In genomic region chr5:119304721-119305120, GRCm38 (mm10) we compare ENCODE assay signal across 21 mouse cellular contexts.
DNase-seq lines count a peak whose midpoint lies in the region; ATAC-seq and TF ChIP-seq lines count a peak whose summit lies in the region.
"Had no signal": no experiment of that assay in that cellular context is flagged by ENCODE, and none has a peak within 500 bp of the region (broad histone marks: within the 10 kb centered on the region; RNA-seq: fewer than 3 reads in every experiment).

No protein-coding gene starts in this region.

- DNase-seq in gastrocnemius, postnatal 14 days, result peak; percentile 33
- no peak for DNase-seq in gastrocnemius, postnatal 10 days
- DNase-seq in 3T3-L1 (ENCODE audit: low read depth, low spot score), result peak; percentile 37
- DNase-seq in ES-E14 (ENCODE audit: low read depth, low spot score), result no peak
- DNase-seq in ZHBTc4 (ENCODE audit: low read depth, low spot score), result peak; percentile 70
- DNase-seq in layer of hippocampus, adult 9-11 months, result no peak
- DNase-seq: adrenal gland, postnatal 10 days; adrenal gland, postnatal 36 days; cerebellum, adult 18-20 months; cerebellum, adult 9-10 months; cerebellum, postnatal 14 days; heart, adult 11 months had no signal

- peaks cover 5 to 8% of the 10 kb centered on the region in 2 experiments for H3K4me1 ChIP-seq in ES-E14 (ENCODE audit: control insufficient read depth in 2 of 2, insufficient read depth in 2 of 2, low read length in 2 of 2, poor library complexity in 1 of 2)

- no peaks in the 10 kb centered on the region for H3K36me3 ChIP-seq in ES-E14 (ENCODE audit: control insufficient read depth, insufficient read depth, low read length, poor library complexity, severe bottlenecking)
- H3K36me3 ChIP-seq: embryonic facial prominence, embryonic 13.5 days; forebrain, embryonic 12.5 days; forebrain, embryonic 15.5 days; G1E; hindbrain, embryonic 12.5 days; hindbrain, embryonic 15.5 days had no signal

- in situ Hi-C loops in ES-E14 (cut with MboI; ENCODE audit: low sequenced_read_pairs in 2 of 2, unreplicated experiment in 2 of 2), result loop anchor here in 1 of 2 experiments (10.0 kb wide), 1 partner anchor 390 kb away; no protein-coding TSS in a partner anchor

- H3K9me3 ChIP-seq in ES-E14 (ENCODE audit: control insufficient read depth, insufficient read depth, low read depth, low read length), result no peaks in the 10 kb centered on the region
- H3K9me3 ChIP-seq: embryonic facial prominence, embryonic 13.5 days; forebrain, embryonic 12.5 days; forebrain, embryonic 15.5 days; hindbrain, embryonic 12.5 days; hindbrain, embryonic 15.5 days had no signal

- no peak overlapping the region for H3K4me3 ChIP-seq in ES-E14 (ENCODE audit: insufficient read depth in 1 of 2, low read depth in 1 of 2, low read length in 2 of 2, poor library complexity in 1 of 2, severe bottlenecking in 1 of 2)
- H3K4me3 ChIP-seq: embryonic facial prominence, embryonic 13.5 days; erythroblast, embryonic 14.5 days; forebrain, embryonic 12.5 days; forebrain, embryonic 15.5 days; hindbrain, embryonic 12.5 days; hindbrain, embryonic 15.5 days had no signal

- no peak overlapping the region for H3K9ac ChIP-seq in ES-E14 (ENCODE audit: insufficient read depth, low read depth, low read length, poor library complexity, severe bottlenecking)
- H3K9ac ChIP-seq: embryonic facial prominence, embryonic 13.5 days; forebrain, embryonic 12.5 days; forebrain, embryonic 15.5 days; hindbrain, embryonic 12.5 days; hindbrain, embryonic 15.5 days had no signal

- intact Hi-C loops in gastrocnemius, postnatal 14 days (cut with DNase I; ENCODE audit: low total_unique reads), result no loop called here

- H3K27ac ChIP-seq in ES-E14 (ENCODE audit: insufficient read depth, low read depth, low read length, poor library complexity, severe bottlenecking), result no peak overlapping the region
- H3K27ac ChIP-seq: embryonic facial prominence, embryonic 13.5 days; forebrain, embryonic 12.5 days; forebrain, embryonic 15.5 days; hindbrain, embryonic 12.5 days; hindbrain, embryonic 15.5 days had no signal

- ATAC-seq in megakaryocyte, adult 5-6 weeks (ENCODE audit: poor library complexity, severe bottlenecking), result no peak
- ATAC-seq: CD4-positive, CD25-positive, alpha-beta regulatory T cell, adult 4 months; forebrain, embryonic 15.5 days had no signal

TF ChIP-seq in ES-E14, 5 proteins besides CTCF, POLR2A, EP300 and RAD21:
- TF ChIP-seq ZNF384 (IDR thresholded peaks at IDR 0.05; ENCODE audit: low read depth, low read length) (0 out of 2 replicates have a peak, but pooled peaks have one; percentile 37), CHD2 (IDR thresholded peaks at IDR 0.05; ENCODE audit: low read depth, low read length) (no peak), MAFK (IDR thresholded peaks at IDR 0.05; ENCODE audit: insufficient read depth, low read depth, low read length) (peak; percentile 85)

Comparison
In these comparisons a context has a peak if more than half of its experiments do, and no peak if none do; other contexts are left out.
1. DNase-seq: peak in gastrocnemius, postnatal 14 days (single experiment), 3T3-L1 (single experiment) and ZHBTc4 (single experiment); none in gastrocnemius, postnatal 10 days (single experiment), ES-E14 (single experiment) and layer of hippocampus, adult 9-11 months (single experiment).